Mouse (Mus musculus): ENCODE measurements around the gene Msi2.

Gene Msi2

GRCm38 (mm10) chr11:88314471-88314870 is 403.8 kb downstream of the Msi2 start:
- no peak for DNase-seq (ENCODE audit: low spot score in 2 of 2)

GRCm38 (mm10) chr11:88313512-88313911 is 404.8 kb downstream of the Msi2 start:
- DNase-seq (ENCODE audit: low spot score in 2 of 2), result no peak

GRCm38 (mm10) chr11:88311606-88312005 is 406.7 kb downstream of the Msi2 start:
- DNase-seq (ENCODE audit: low spot score in 2 of 2), result no peak

- no peak for DNase-seq (ENCODE audit: low spot score in 2 of 2)
Measured at GRCm38 (mm10) chr11:88310773-88311172, 407.5 kb downstream of the Msi2 start.

- no peak for DNase-seq (ENCODE audit: low spot score in 2 of 2)
Measured at GRCm38 (mm10) chr11:88309059-88309700, 409.1 kb downstream of the Msi2 start.

- DNase-seq (ENCODE audit: low spot score in 2 of 2), result no peak
Measured at GRCm38 (mm10) chr11:88307616-88308543, 410.4 kb downstream of the Msi2 start.

- DNase-seq (ENCODE audit: low spot score in 2 of 2), result no peak
Measured at GRCm38 (mm10) chr11:88305759-88306158, 412.6 kb downstream of the Msi2 start.

GRCm38 (mm10) chr11:88301619-88302018 is 416.7 kb downstream of the Msi2 start:
- no peak for DNase-seq (ENCODE audit: low spot score in 2 of 2)

- DNase-seq (ENCODE audit: low spot score in 2 of 2), result no peak
Measured at GRCm38 (mm10) chr11:88299345-88299744, 419.0 kb downstream of the Msi2 start.

- DNase-seq (ENCODE audit: low spot score in 2 of 2), result no peak
Measured at GRCm38 (mm10) chr11:88297526-88297925, 420.8 kb downstream of the Msi2 start.

- DNase-seq (ENCODE audit: low spot score in 2 of 2), result no peak
Measured at GRCm38 (mm10) chr11:88295298-88295697, 423.0 kb downstream of the Msi2 start.

- no peak for DNase-seq (ENCODE audit: low spot score in 2 of 2)
Measured at GRCm38 (mm10) chr11:88294394-88294710, 424.0 kb downstream of the Msi2 start.

- no peak for DNase-seq (ENCODE audit: low spot score in 2 of 2)
Measured at GRCm38 (mm10) chr11:88293631-88294393, 424.5 kb downstream of the Msi2 start, which contains the start of gene Ccdc182. Ccdc182 (plus strand) TSS chr11:88294058.

GRCm38 (mm10) chr11:88291688-88292087 is 426.6 kb downstream of the Msi2 start:
- peak; percentile 16 to 22 for DNase-seq (ENCODE audit: low spot score in 2 of 2)

- no peak for DNase-seq (ENCODE audit: low spot score in 2 of 2)
Measured at GRCm38 (mm10) chr11:88291245-88291644, 427.1 kb downstream of the Msi2 start.
